Mouse (Mus musculus): ENCODE data around the gene Lsamp. TPM values are rescaled to one million over a fixed set of nuclear protein-coding genes. Genes with fewer than 3 reads are reported as not detected.
"Not testable (repeated sequence)": the region's sequence is repeated elsewhere in the genome, so short reads cannot be mapped to it uniquely, and the experiment has no call there.

The Lsamp gene
- total RNA-seq, 2 experiments from 2014 or later = 0.56 to 1.2 TPM

- DNase-seq = no peak
Observed at GRCm38 (mm10) chr16:41936908-41937595, 1952.9 kb downstream of the Lsamp start.

- DNase-seq = no peak
Observed at GRCm38 (mm10) chr16:41937596-41937990, 1953.4 kb downstream of the Lsamp start.

DNA sequence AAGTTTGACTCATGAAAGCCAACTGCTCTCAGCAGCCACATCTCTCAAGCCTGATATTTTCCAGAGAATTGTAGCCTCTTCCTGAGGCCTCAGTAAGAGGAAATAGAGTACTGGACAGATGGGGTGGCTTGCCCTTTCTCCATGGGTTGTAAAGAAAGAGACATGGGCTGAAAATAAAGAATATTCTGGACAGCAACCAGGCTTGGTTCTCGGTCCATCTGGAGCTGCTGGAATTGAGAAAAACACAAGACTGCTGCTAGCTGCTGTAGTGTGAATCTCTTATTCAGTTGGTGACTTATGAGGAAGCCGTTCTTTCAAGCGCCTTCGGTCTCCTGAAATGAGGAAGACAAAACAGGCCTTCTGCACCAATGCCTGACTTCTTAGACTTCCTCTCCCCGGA is 1954.1 kb downstream of the Lsamp start:
- DNase-seq = no peak

DNA sequence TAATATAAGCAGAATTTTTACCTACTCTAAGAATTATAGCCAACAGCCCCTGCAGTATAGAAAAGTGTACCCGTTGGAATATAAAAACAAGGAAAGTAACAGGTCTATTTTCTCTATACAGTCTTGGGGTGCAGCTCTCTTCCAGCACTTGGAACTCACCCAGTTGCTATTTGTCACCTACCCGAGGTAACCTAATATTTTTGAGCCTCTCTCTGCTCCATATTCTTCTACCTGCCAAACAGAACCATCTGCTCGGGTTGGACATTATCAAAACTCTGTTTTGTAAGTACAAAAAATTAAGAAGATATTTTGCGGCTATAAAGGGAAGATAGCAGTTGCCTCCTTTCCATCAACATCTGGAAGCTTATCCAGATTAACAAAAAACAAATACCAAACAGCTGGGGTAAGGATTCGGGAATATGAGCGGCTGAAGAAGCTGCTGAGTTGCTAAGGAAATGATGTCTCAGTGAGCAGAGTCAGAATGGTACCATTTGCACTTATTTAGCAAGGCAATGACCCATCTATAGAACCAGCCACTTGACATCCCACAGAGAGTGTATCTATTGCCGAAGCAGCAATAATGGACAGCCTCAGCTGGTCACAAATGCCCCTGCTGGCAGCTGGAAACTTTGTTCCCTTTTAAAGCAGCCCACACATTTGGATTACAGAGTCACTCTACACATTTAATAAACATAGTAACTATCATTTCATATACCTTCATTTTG is 1957.6 kb downstream of the Lsamp start:
- no peak for DNase-seq

DNA sequence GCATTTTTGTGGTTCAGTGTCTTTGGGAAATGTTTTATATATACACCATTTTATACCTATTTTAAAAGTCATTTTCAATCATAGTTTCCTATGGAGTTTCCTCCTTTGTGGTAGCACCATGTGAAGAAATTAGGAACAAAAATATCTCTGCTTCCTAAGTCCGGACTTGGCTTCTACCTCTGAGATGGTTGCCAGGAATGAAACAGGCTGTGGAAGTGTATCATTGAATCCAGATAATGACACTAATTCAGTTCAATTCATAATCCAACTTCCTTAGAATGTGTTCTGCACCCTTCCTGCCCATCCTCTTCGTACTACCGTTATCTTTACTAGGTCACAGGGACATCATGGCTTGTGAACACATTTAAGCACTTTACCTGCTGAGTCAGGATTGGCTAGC is 1973.7 kb downstream of the Lsamp start:
- no peak for DNase-seq

DNA sequence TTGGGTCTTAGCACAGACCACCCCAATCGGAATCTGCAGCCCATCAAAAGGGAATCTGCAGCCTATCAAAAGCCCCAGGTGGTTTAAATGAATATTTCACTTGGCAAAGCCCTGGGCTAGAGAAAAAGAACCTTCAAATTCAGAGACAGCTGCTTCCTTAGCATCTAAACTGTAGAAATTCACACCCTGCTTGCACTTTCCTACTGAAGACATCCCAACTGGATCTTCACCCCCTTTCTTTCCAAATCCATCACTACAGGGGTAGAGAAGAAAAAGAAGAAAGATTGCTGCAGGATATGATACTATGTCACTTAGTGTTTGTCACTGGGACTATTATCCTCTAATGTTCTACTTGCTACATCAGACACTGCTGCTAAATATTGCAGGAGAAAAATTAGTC is 1981.5 kb downstream of the Lsamp start:
- DNase-seq = no peak

DNA sequence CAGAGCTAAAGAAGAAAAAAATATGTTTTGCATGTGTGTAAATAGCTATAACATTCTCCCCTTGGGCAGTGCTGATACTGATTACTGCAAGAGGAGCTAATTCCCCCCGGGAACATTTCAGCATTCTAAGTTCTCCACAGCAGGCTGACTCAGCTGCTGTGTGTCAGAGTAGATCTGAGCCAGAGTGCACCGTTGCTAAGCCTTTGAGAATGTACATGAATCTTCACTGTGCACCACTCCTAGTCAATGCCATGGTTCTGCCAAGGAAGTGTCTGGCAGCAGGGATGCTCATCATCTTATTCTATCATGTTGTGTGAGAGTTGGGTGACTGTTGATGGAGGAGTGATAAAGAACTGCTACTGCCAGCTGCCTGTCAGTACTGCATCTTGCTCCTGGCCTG is 1985.1 kb downstream of the Lsamp start:
- no peak for DNase-seq

GRCm38 (mm10) chr16:41974866-41975719 is 1990.9 kb downstream of the Lsamp start:
- DNase-seq = no peak

DNA sequence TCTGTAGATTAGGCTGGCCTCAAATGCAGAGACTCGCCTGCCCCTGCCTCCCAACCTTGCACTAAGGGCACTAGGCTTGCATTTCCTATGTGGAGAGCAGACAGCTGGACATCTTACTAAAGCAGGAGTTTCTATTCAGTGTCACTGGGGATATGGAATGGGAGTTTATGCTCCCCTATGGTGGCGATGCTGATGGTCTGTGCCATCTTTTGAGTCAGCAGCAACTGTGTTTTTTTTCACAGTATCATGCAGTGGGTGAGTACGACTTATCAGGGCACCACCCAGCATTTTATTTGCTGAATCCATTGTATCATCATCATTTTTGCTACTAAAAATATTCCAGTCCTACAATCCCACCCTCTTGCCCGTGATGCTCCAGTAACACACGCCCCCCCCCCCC is 1992.7 kb downstream of the Lsamp start:
- DNase-seq = no peak

GRCm38 (mm10) chr16:41996956-41997355 is 2012.8 kb downstream of the Lsamp start:
- DNase-seq = no peak

- no peak for DNase-seq
Observed at GRCm38 (mm10) chr16:42002925-42003324, 2018.8 kb downstream of the Lsamp start.

DNA sequence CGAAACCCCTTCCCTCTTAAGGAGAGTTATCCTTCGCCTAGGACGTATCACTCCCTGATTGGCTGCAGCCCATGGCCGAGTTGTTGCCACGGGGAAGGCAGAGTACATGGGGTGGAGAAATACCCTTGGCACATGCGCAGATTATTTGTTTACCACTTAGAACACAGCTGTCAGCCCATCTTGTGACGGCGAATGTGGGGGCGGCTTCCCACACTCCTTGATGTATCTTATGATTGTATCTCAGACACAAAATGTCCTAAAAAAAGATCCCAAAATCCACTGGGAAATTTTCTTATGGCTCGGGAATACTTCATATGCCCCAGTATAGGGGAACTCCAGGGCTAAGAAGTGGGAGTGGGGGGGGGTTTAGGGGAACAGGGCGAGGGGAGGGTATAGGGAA is 2019.3 kb downstream of the Lsamp start:
- DNase-seq = not testable (repeated sequence)

- DNase-seq = no peak
Observed at GRCm38 (mm10) chr16:42004166-42004565, 2020.0 kb downstream of the Lsamp start.

DNA sequence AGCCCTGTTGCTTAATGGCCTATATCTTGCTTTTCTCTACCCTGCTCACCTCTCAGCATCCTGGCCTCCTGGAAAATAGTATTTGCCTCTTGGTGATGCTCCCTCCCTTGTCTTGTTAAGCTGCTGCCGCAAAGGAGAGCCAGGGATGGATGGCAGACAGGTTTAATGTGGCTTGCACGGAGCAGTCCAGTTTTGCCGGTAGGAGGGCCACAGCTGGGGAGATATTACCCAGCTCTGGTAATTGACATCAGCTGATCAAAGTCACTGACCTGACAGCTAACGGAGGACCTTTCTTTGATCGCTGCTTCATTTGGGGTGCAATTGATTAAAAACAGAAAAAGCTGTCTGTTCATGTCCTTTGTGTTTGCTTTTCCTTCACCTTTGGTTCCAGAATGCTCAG is 2030.8 kb downstream of the Lsamp start:
- no peak for DNase-seq

- DNase-seq = no peak
Observed at GRCm38 (mm10) chr16:42015443-42015842, 2031.3 kb downstream of the Lsamp start.

DNA sequence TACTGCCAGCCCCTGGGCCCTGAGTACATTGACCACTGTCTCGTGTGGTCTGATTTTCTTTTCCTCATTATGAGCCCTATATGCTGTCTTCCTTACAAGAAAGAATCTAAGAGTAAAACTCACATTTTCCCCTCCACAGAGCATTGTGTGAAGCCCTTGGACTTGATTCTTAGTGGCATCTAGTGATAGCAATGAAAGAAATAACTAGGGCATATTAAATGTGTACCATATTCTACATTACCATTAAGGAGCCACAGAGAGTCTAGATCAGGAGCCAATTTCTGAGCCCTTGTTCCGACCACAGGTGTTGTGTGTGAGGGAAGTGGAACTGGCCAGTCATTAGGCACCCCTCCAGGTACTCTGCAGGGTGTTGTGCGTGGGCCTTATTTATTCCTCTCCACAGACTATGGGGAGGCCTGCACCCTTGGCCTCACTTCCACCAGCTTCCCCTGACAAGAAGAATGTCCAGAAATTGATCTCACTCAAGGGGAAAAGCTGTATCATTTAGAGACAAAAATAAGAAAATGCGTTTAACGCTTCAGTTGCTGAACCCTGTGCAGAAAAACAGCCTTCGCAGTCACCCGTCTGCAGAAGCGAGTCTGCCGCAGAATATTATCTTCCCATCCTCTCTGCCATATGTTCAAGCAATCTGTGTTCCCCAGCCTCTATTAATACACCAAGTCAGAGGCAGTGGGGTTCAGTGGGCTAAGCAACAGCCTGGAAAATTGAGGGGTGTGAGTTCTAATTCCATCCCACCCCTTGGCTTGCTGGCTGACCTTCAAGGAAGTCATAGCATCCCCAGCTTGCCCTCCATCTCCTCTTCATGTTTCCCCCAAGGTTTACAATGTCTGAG is 2032.9 kb downstream of the Lsamp start:
- no peak for DNase-seq

DNA sequence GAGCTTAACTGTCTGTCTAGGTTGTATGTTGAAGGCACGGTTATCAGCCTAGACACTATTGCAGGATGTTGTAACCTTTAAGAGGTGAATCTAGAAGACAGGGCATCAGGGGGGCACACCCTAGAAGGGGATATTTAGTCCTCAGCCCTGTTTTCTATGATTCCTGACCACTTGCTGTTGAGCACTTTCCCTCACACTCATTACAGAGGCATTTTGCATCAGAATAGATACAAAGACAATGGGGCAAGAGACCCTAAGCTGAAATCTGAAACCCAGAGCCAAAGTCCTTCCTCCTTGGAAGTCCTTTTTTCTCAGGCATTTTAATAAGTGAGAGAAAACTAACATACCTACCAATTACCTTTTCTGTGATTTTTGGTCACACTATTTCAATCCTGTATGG is 2038.4 kb downstream of the Lsamp start:
- no peak for DNase-seq

DNA sequence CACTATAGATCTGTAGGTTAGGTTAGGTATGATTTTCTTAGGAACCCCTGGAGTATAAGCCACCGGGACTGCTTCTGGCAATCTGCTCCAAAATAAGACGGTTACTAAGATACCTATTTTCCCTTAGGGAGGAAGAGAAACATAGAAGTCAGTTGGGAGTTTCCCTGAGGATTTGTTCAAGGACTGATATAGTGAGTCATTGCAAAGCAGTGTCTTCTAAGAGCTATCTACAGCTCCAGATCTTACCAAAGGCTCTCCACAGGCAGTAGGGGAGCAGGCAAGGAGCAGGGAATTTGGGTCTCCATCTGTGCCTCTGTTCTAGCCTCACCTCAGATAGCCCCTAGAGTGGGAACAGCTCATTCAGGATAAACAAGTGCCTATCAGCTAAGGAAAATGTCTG is 2047.9 kb downstream of the Lsamp start:
- DNase-seq = no peak

DNA sequence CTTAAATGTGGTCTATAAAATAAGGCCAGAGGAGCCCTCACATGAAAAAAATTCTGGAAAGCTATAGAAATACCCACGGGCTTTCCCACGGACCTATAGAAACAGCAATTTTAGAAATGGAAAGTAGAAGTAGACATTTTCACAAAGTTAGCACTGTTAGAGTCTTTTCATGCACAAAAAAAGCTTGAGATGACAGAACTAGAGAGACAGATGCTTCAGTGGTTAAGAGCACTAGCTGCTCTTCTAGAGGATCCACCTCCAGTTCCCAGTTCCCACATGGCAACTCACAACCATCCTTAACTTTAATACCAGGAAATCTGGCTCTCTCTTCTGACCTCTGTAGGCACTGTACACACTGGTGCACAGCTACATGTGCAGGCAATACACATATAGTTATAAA is 2049.3 kb downstream of the Lsamp start:
- no peak for DNase-seq

DNA sequence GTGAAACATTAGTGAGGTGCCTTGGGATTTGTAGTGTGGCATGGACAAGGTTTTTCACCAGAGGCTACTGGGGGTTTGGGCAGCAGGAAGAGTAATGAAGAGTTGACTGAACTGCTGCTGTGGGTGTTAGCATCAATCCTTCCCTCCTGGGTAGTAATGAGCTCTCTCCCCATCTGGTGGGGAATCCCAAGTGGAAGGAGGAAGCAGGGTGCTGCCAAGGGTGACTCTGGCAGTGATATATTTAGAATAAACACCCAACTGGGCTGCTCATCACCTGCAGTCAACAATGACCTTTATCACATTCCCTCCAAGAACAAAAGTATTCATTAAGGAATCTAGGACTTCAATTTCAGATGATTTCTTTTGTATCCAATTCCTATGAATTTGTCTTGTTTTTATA is 2064.0 kb downstream of the Lsamp start:
- no peak for DNase-seq

DNA sequence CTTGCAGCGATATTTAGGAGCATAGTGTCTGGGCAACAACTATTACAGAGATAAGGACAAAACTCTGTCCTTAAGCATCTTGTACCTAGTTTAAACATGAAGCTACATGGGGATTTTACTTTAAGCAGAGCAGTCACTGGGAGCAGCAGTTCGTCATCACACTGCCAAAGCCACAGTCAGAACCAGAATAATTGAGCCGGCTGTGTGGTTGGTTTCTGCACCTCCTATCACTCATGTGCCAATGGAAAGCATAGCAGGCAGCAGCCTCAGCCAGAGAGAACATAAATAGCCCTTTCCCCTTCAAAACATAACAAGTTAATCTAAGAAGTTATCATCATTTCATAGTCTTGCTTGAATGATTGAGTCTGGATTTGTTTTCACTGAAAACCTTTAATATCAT is 2075.8 kb downstream of the Lsamp start:
- DNase-seq = no peak

DNA sequence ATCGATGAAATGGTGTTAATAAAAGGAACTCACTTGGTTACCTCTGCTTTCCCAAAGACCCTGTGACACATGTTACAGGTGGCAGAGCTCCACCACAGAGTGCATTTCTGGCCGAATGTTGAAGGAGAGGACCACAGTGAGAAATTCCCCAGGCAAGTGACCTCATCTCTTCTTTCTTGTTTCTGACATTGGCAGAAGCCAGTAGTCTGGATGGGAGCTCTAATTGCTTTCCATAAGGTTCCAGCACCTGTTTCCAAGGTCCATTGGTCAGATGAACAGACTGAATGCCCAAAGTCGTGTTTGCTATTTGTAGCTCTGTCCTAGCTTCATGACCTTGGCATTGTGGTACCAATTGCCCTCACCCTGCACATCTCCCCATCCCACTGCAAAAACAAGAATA is 2090.2 kb downstream of the Lsamp start:
- no peak for DNase-seq

All from gastrocnemius, postnatal 25 days (tissue).